Comparison of ENCODE assay signal across 8 mouse cellular contexts in the genomic region with DNA sequence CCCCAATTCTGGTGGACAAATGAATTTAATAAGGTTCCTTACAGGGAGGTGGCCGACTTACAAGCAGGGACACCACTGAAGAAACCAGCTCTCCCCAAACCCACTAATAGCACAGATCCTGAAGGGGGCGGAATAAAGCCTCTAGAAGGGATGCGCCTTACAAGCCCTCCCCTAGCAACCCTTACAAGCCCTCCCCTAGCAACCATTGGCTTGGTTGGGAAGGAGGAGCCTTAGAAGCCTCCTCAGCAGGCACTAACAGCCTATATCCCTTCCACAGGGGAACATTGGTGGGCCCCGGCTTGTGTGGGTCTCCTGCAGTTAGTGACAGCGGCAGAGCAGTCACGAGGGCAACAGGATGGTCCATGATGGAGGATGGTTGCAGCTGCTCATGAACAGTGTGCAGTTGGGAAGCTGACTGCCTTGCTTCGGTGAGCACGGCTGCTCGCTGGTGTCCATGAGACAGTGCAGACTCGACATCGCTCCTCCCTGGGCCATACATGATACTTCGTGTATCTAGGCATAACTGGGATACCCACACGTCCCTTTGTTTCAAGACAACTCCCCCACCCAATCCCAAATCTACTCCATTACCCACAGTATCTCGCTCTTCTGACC.
DNase-seq lines count a peak whose midpoint lies in the region; ATAC-seq and TF ChIP-seq lines count a peak whose summit lies in the region.

No protein-coding gene starts in this region.

- no peaks in the 10 kb centered on the region for H3K27me3 ChIP-seq in kidney, postnatal 0 days (ENCODE audit: insufficient read depth, low read length)
- no peaks in the 10 kb centered on the region for H3K27me3 ChIP-seq in kidney, adult 2 months (replicated peaks; ENCODE audit: control insufficient read depth, insufficient read depth, low read length)
- H3K27me3 ChIP-seq in hindbrain, embryonic 15.5 days: no peaks in the 10 kb centered on the region
- H3K27me3 ChIP-seq in midbrain, embryonic 14.5 days (ENCODE audit: control insufficient read depth, insufficient read depth, low read length): no peaks in the 10 kb centered on the region

- ATAC-seq in kidney, postnatal 0 days (replicated peaks; ENCODE audit: low FRiP score, low read depth): peak; percentile 85
- ATAC-seq in hindbrain, embryonic 15.5 days (ENCODE audit: low FRiP score, low read depth): peak; percentile 55; the same call in 1 of the 2 replicates
- peak; percentile 14 for ATAC-seq in midbrain, embryonic 14.5 days (ENCODE audit: low FRiP score, low TSS enrichment)
- ATAC-seq in inflammation-experienced regulatory T-cells, adult 6 months: no peak

- H3K4me2 ChIP-seq in kidney, postnatal 0 days (ENCODE audit: low read length): no peak overlapping the region
- no peak overlapping the region for H3K4me2 ChIP-seq in hindbrain, embryonic 15.5 days
- no peak overlapping the region for H3K4me2 ChIP-seq in midbrain, embryonic 14.5 days (ENCODE audit: low read length)

- 62% methylated on average over 14 of the region's 14 CpGs for WGBS in kidney, postnatal 0 days
- 60% methylated on average over 14 of the region's 14 CpGs for WGBS in kidney, adult 2 months
- 70% methylated on average over 14 of the region's 14 CpGs for WGBS in hindbrain, embryonic 15.5 days
- WGBS in midbrain, embryonic 14.5 days: 67% methylated on average over 14 of the region's 14 CpGs

- no peak overlapping the region for H3K4me3 ChIP-seq in kidney, postnatal 0 days (replicated peaks; ENCODE audit: low read depth, low read length)
- H3K4me3 ChIP-seq in kidney, adult 2 months (ENCODE audit: insufficient read depth, low read depth, low read length): no peak overlapping the region
- H3K4me3 ChIP-seq in cortical plate, adult 2 months (ENCODE audit: insufficient read depth, low read length): no peak overlapping the region
- H3K4me3 ChIP-seq in hindbrain, embryonic 15.5 days: no peak overlapping the region
- H3K4me3 ChIP-seq in midbrain, embryonic 14.5 days (replicated peaks; ENCODE audit: low read depth, low read length): no peak overlapping the region

- DNase-seq in kidney, postnatal 0 days (ENCODE audit: low spot score): peak; percentile 84
- DNase-seq in kidney, adult 2 months: no peak
- DNase-seq in midbrain, embryonic 14.5 days: peak; percentile 65
- no peak for DNase-seq in testis, postnatal 14 days (ENCODE audit: low spot score)
- no peak for DNase-seq in heart, postnatal 14 days

- peak; percentile 55 for TF ChIP-seq CTCF in kidney, postnatal 0 days (IDR thresholded peaks at IDR 0.05; ENCODE audit: low read depth)
- TF ChIP-seq CTCF in kidney, adult 2 months (conservative IDR thresholded peaks at IDR 0.05; ENCODE audit: insufficient read depth, insufficient read length, low read depth, low read length): no peak
- TF ChIP-seq CTCF in cortical plate, adult 2 months (IDR thresholded peaks at IDR 0.05; ENCODE audit: extremely low read depth, insufficient read depth, low read length): 0 out of 2 replicates have a peak, but pooled peaks have one; percentile 5

- no peak overlapping the region for H3K9ac ChIP-seq in kidney, postnatal 0 days (ENCODE audit: low read depth, low read length)
- H3K9ac ChIP-seq in hindbrain, embryonic 15.5 days: no peak overlapping the region
- H3K9ac ChIP-seq in midbrain, embryonic 14.5 days (replicated peaks; ENCODE audit: low read length): no peak overlapping the region

- H3K27ac ChIP-seq in kidney, postnatal 0 days: no peak overlapping the region
- no peak overlapping the region for H3K27ac ChIP-seq in kidney, adult 2 months (ENCODE audit: insufficient read depth, low read depth, low read length)
- H3K27ac ChIP-seq in cortical plate, adult 2 months (ENCODE audit: insufficient read depth, low read length): no peak overlapping the region
- no peak overlapping the region for H3K27ac ChIP-seq in hindbrain, embryonic 15.5 days (replicated peaks)
- no peak overlapping the region for H3K27ac ChIP-seq in midbrain, embryonic 14.5 days (replicated peaks; ENCODE audit: low read depth, low read length)

- no peak for TF ChIP-seq POLR2A in kidney, adult 2 months (IDR thresholded peaks at IDR 0.05; ENCODE audit: low read depth, low read length)
- TF ChIP-seq POLR2A in cortical plate, adult 2 months (IDR thresholded peaks at IDR 0.05; ENCODE audit: extremely low read depth, insufficient read depth, low read length): 0 out of 2 replicates have a peak, but pooled peaks have one; percentile 23

- intact Hi-C loops in heart, postnatal 14 days (cut with DNase I): no loop called here

- H3K4me1 ChIP-seq in kidney, postnatal 0 days (replicated peaks; ENCODE audit: insufficient read depth, low read length): no peaks in the 10 kb centered on the region
- no peaks in the 10 kb centered on the region for H3K4me1 ChIP-seq in kidney, adult 2 months (ENCODE audit: control insufficient read depth, insufficient read depth, low read length)
- no peaks in the 10 kb centered on the region for H3K4me1 ChIP-seq in cortical plate, adult 2 months (ENCODE audit: control insufficient read depth, insufficient read depth, low read length)
- no peaks in the 10 kb centered on the region; the same call in 1 of the 2 replicates for H3K4me1 ChIP-seq in hindbrain, embryonic 15.5 days (replicated peaks)
- 0 out of 2 replicates have a peak, but pooled peaks cover 3% of the 10 kb centered on the region for H3K4me1 ChIP-seq in midbrain, embryonic 14.5 days (ENCODE audit: control insufficient read depth, insufficient read depth, low read length)

- H3K36me3 ChIP-seq in kidney, postnatal 0 days (ENCODE audit: insufficient read depth, low read length): no peaks in the 10 kb centered on the region
- H3K36me3 ChIP-seq in kidney, adult 2 months (ENCODE audit: control insufficient read depth, insufficient read depth, low read length): no peaks in the 10 kb centered on the region
- no peaks in the 10 kb centered on the region for H3K36me3 ChIP-seq in hindbrain, embryonic 15.5 days
- H3K36me3 ChIP-seq in midbrain, embryonic 14.5 days (ENCODE audit: control insufficient read depth, insufficient read depth, low read length): no peaks in the 10 kb centered on the region

- H3K9me3 ChIP-seq in kidney, postnatal 0 days (replicated peaks; ENCODE audit: low read length): no peaks in the 10 kb centered on the region
- H3K9me3 ChIP-seq in hindbrain, embryonic 15.5 days: no peaks in the 10 kb centered on the region
- H3K9me3 ChIP-seq in midbrain, embryonic 14.5 days (ENCODE audit: control insufficient read depth, low read length): no peaks in the 10 kb centered on the region

Comparison
In these comparisons a context has a peak if more than half of its experiments do, and no peak if none do; other contexts are left out.
1. DNase-seq: peak in kidney, postnatal 0 days (single experiment) and midbrain, embryonic 14.5 days (single experiment); none in kidney, adult 2 months (single experiment), testis, postnatal 14 days (single experiment) and heart, postnatal 14 days (0 of 2).